Mouse (Mus musculus): ENCODE results near the gene Hnrnpul2.
"Not testable (repeated sequence)": the region's sequence is repeated elsewhere in the genome, so short reads cannot be mapped to it uniquely, and the experiment has no call there.

The Hnrnpul2 gene

GRCm38 (mm10) chr19:8818801-8819595, 812 bp upstream of the Hnrnpul2 start, which contains the start of gene Ttc9c:
TSS of gene Ttc9c (minus strand) at chr19:8819333.
- peak; percentile 95 for DNase-seq

GRCm38 (mm10) chr19:8820424-8820956, 680 bp downstream of the Hnrnpul2 start:
- DNase-seq = peak; percentile 80

GRCm38 (mm10) chr19:8821146-8821545, 1.3 kb downstream of the Hnrnpul2 start:
- no peak for DNase-seq

- no peak for DNase-seq
These were observed 2.9 kb downstream of the Hnrnpul2 start for GRCm38 (mm10) chr19:8822696-8823095.

- no peak for DNase-seq
These were observed 9.8 kb downstream of the Hnrnpul2 start, which contains the start of gene AC129217.1 for GRCm38 (mm10) chr19:8829660-8830059. TSS of gene AC129217.1 (plus strand) at chr19:8829773.

- no peak for DNase-seq
These were observed 10.9 kb downstream of the Hnrnpul2 start for GRCm38 (mm10) chr19:8830664-8831063.

- DNase-seq = no peak
These were observed 11.5 kb downstream of the Hnrnpul2 start for GRCm38 (mm10) chr19:8831262-8831661.

GRCm38 (mm10) chr19:8832971-8833370, 13.2 kb downstream of the Hnrnpul2 start:
- no peak for DNase-seq

GRCm38 (mm10) chr19:8836327-8836726, 16.5 kb downstream of the Hnrnpul2 start:
- DNase-seq = not testable (repeated sequence)

GRCm38 (mm10) chr19:8837251-8837791, 17.5 kb downstream of the Hnrnpul2 start, which contains the start of gene Bscl2:
TSS of gene Bscl2 (plus strand) at chr19:8837467.
- DNase-seq = peak; percentile 85

GRCm38 (mm10) chr19:8838041-8838730, 18.4 kb downstream of the Hnrnpul2 start:
- DNase-seq = peak; percentile 17

- DNase-seq = no peak
These were observed 19.5 kb downstream of the Hnrnpul2 start, which contains the start of gene Gng3 for GRCm38 (mm10) chr19:8839103-8839907. TSS of gene Gng3 (minus strand) at chr19:8839194.

GRCm38 (mm10) chr19:8839908-8840791, 20.3 kb downstream of the Hnrnpul2 start:
- DNase-seq = peak; percentile 88

GRCm38 (mm10) chr19:8841012-8841411, 21.2 kb downstream of the Hnrnpul2 start:
- no peak for DNase-seq

- no peak for DNase-seq
These were observed 23.2 kb downstream of the Hnrnpul2 start for GRCm38 (mm10) chr19:8842961-8843360.

- DNase-seq = peak; percentile 79
These were observed 24.7 kb downstream of the Hnrnpul2 start for GRCm38 (mm10) chr19:8844371-8845129.

- no peak for DNase-seq
These were observed 28.5 kb downstream of the Hnrnpul2 start for GRCm38 (mm10) chr19:8848356-8848755.

GRCm38 (mm10) chr19:8850402-8850901, 30.6 kb downstream of the Hnrnpul2 start, which contains the start of gene Lrrn4cl:
TSS of gene Lrrn4cl (plus strand) at chr19:8850768.
- no peak for DNase-seq

- peak; percentile 30 for DNase-seq
These were observed 31.8 kb downstream of the Hnrnpul2 start for GRCm38 (mm10) chr19:8851639-8852038.

All from liver (tissue).